Mouse (Mus musculus) left cerebral cortex, adult 9 months (tissue): ENCODE results near the gene Slc16a7.

Source experiments
- DNase-seq, 2 experiments: peaks; one replicate each; pipeline ENCODE4 v3.0.0; 2022; ENCODE audit warnings: low spot score in 2 of 2

The Slc16a7 gene

GRCm38 (mm10) chr10:125388876-125389786 lies at the start of gene Slc16a7:
Gene Slc16a7 (minus strand): TSS chr10:125389465.
- peak; percentile 72 to 86 for DNase-seq

GRCm38 (mm10) chr10:125418795-125419194 lies 29.5 kb upstream of the Slc16a7 start:
- no peak for DNase-seq

- no peak for DNase-seq
These were observed 10.5 kb upstream of the Slc16a7 start for GRCm38 (mm10) chr10:125399796-125400195.

DNA sequence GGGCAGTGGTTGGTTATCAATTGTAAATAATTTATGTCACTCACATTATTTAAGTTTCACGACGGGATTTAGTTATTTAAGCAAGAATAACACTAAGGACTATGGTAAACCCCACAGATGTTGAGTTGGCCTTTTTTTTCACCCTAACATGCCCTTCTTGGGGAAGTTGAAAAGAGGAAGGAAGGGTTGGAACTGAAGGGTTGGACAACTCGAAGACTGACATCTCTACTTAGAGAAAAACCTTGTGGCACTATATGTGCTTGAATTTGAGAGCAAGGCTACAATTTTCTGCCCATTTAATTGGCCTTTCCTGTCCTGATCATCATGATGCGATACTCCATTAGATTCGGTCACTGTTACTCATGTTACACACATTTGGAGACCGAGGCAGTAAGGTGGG lies 746 bp upstream of the Slc16a7 start:
- DNase-seq, result no peak

GRCm38 (mm10) chr10:125388481-125388875 lies 787 bp downstream of the Slc16a7 start:
- peak in 1 of 2 experiments; percentile 60 for DNase-seq

GRCm38 (mm10) chr10:125387782-125388415 lies 1.4 kb downstream of the Slc16a7 start:
- DNase-seq, result peak in 1 of 2 experiments; percentile 57

DNA sequence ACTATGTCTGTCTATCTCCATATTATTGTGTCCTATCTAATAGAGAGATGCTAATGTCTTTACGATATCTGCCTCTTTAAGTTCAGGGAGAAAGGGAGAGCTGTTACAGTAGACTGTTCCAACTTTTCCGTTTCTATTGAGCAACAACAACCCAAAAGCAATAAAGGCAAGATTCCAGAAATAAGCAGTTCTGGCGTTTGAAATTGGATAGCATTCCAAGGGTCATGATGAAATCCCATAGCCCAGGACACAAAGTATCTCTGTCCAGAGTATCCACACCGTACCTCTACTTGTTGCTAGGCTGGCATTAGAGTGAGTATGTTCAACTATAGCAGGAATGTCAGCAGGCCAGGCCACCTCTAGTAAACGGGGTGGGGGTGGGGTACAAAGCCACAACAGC lies 13.7 kb downstream of the Slc16a7 start:
- DNase-seq, result no peak

- peak in 1 of 2 experiments; percentile 23 for DNase-seq
These were observed 16.6 kb downstream of the Slc16a7 start for GRCm38 (mm10) chr10:125372666-125373065.

DNA sequence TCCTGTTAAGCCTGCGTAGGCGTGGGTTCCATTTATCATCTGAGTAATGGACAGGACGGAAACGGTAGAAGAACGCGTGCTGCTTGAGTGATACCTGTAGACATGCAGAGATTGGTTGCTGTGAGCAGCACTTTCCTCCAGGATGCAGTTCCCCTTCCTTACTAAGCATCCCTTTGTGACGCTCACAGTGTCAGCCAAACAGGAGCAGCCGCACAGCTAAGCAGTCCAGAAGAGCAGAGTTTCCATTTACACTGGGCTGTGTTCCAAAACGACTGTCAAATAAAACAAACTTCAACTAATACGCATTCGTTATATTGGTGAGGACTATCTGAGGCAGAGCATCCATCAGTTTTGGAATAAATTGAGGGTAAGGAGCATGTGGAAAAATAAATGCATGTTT lies 17.8 kb downstream of the Slc16a7 start:
- DNase-seq, result no peak

- DNase-seq, result no peak
These were observed 19.1 kb downstream of the Slc16a7 start for GRCm38 (mm10) chr10:125370037-125370610.

- no peak for DNase-seq
These were observed 30.8 kb downstream of the Slc16a7 start for GRCm38 (mm10) chr10:125358479-125358878.

GRCm38 (mm10) chr10:125352805-125353204 lies 36.5 kb downstream of the Slc16a7 start:
- no peak for DNase-seq

DNA sequence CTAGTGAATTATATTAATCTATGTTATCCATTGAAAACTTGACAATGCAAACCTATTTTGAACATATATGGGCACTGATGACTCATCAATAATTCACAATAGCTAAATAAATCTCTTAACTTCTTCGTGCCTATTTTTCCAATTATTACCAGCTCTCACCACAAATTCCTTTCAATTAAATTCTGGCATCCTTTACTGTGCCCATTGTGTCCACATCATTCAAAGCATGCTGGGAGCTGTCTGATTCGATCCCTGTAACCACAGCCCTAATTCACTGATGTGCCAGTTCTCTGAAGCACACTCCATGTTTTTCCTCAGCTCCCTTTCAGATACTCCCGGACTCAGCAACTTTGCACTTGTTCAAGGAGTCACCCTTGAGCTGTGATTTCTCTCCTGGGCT lies 41.1 kb downstream of the Slc16a7 start:
- DNase-seq, result no peak

DNA sequence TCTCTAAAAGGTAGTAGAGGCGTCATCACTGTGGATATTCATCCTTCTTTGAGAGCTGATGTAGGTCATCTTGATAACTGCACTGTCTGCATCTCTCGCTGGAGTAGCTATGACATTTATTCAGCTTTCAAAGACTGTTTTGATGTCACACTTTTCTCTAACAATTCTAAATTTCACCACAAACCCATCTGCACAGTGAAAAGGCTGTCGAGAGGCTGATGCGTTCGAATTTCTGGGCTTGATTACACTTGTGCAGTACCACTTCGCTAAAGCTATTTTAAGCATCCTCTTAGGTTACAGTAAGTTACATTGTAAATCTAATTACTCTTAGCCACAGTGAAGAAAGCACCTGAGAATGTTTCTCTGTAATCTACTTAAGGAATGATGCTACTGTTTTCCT lies 42.1 kb downstream of the Slc16a7 start:
- no peak for DNase-seq

DNA sequence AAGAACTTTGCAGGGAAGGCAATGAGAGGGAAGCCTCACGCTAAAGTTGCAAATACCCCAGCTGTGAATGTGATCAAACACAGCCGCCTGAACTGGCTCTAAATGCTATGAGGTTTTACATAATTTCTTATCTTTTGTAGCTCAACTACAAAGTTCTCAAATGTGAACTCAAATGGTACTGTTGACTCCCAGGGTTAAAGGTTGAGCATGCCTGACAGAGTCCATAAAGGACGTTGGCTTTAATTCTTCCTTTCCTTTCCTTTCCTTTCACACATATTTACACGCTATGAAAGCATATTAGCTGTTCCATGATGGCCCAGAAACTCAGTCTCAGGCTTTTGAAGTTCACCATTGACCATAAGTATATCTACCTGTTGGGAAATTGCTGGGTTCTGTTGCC lies 42.9 kb downstream of the Slc16a7 start:
- no peak for DNase-seq

DNA sequence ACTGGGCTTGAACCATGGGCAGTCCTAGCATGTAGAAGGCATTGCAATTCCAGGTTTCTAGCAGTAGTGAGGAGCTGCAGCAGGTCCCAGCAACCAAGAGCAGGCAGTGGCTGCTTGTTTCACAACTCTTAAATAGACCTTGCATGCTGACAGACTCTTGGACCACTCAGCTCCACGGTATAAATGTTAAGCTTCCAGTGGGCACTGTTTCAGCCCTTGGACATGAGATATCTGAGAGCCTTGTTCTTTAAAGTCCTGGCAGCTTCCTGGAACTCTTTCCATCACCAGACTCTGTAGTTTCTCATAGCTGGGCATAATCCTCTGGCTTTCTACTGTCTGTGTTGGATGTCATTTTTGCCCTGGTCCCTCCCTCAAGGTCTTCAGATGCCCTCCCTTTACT lies 43.7 kb downstream of the Slc16a7 start:
- no peak for DNase-seq

GRCm38 (mm10) chr10:125342204-125342603 lies 47.1 kb downstream of the Slc16a7 start:
- DNase-seq, result no peak

GRCm38 (mm10) chr10:125333799-125334198 lies 55.5 kb downstream of the Slc16a7 start:
- no peak for DNase-seq

GRCm38 (mm10) chr10:125331334-125331733 lies 57.9 kb downstream of the Slc16a7 start:
- no peak for DNase-seq

DNA sequence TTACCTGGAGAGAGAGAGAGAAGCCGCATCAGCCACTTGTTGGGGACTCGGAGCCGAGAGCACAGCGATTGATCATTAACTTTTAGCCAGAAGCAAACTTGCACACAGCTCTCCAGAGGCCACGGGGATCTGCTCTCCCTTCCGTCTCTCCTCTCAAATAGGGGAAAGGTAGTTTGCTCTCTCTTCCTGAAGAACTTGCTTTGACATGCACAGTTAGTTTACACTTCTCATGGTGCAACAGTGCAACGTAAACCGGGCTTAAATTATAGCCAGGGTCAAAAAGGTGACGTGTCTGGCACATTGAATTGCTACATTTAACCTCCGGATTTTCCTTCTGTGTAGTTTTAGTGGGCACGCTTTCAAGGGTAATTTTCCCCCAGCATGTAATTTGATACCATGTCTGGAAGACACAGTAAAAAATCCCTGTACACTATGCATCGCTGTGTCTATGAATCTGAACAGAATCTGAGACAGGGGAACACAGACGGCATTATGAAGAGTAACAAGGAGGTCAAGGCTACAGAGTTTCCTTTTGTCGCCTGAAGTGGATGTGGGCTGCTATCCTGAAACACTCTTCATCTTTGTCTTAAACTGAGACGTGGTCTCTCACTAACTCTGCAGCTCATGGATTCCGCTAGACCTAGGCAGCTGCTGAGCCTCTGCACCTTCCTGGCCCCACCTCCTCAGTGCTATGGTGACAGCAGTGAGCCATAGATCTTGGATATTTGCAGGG lies 60.8 kb downstream of the Slc16a7 start:
- no peak for DNase-seq

DNA sequence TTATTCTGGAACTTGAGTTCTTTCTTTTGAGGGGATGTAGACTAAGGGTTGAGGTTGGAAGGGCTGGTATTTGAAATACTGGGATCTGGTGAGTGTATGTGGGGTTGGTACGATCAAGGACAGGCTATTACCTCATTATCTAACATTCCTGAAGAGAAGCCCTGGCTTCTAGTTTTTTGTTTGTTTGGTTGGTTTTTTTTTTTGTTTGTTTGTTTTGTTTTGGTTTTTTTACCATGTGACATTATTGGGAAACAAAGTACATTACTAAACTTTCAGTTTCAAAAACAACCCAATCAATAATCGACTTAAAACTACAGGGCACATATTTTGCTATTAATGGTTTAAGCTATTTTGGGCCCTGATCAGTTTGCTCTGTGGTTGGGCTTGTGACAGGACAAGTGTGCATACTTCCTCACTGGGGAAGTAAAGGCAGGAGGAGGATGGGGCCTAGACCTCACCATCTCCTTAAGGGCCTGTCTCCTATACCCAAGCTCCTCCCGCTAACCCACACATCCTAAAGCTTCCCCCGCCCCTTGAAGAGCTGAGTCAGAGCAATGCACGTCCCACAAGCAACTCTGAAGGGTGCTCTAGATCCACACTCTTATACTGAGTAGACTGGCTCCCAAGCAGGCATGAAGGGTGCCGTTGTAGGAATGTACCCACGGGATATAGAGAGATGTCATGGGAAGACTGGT lies 64.2 kb downstream of the Slc16a7 start:
- DNase-seq, result no peak
